21 mouse cellular contexts compared by ENCODE assay signal in genomic region chr13:15474393-15474792, GRCm38 (mm10). TPM values are rescaled to one million over a fixed set of nuclear protein-coding genes. Genes with fewer than 3 reads are reported as not detected.
DNase-seq lines count a peak whose midpoint lies in the region; ATAC-seq and TF ChIP-seq lines count a peak whose summit lies in the region.
"Had no signal": no experiment of that assay in that cellular context is flagged by ENCODE, and none has a peak within 500 bp of the region (broad histone marks: within the 10 kb centered on the region; RNA-seq: fewer than 3 reads in every experiment).

No protein-coding gene starts in this region.

- peak; percentile 68 for ATAC-seq in forebrain, embryonic 12.5 days (ENCODE audit: low FRiP score)
- no peak for ATAC-seq in forebrain, postnatal 0 days
- ATAC-seq in forebrain, embryonic 15.5 days (replicated peaks), result 0 out of 2 replicates have a peak, but pooled peaks have one; percentile 39
- ATAC-seq in forebrain, embryonic 11.5 days (replicated peaks; ENCODE audit: low FRiP score), result no peak; the same call in 1 of the 2 replicates
- peak; percentile 34; the same call in 1 of the 2 replicates for ATAC-seq in midbrain, embryonic 14.5 days (ENCODE audit: low FRiP score, low TSS enrichment)
- ATAC-seq in midbrain, embryonic 11.5 days (ENCODE audit: low FRiP score), result no peak
- ATAC-seq: activated CD4-positive, CD25-positive, alpha-beta regulatory T cell, adult 4 months; intestine, embryonic 15.5 days had no signal

- no peak for TF ChIP-seq CTCF in forebrain, postnatal 0 days (IDR thresholded peaks at IDR 0.05; ENCODE audit: low read depth)

- H3K9ac ChIP-seq in forebrain, embryonic 12.5 days, result no peak overlapping the region
- no peak overlapping the region for H3K9ac ChIP-seq in forebrain, postnatal 0 days
- no peak overlapping the region for H3K9ac ChIP-seq in forebrain, embryonic 15.5 days (replicated peaks)
- no peak overlapping the region for H3K9ac ChIP-seq in forebrain, embryonic 11.5 days (ENCODE audit: low read length)
- no peak overlapping the region for H3K9ac ChIP-seq in midbrain, embryonic 14.5 days (replicated peaks; ENCODE audit: low read length)
- no peak overlapping the region for H3K9ac ChIP-seq in midbrain, embryonic 11.5 days (ENCODE audit: low read length)
- H3K9ac ChIP-seq: heart, embryonic 13.5 days; hindbrain, embryonic 12.5 days; hindbrain, embryonic 15.5 days; intestine, embryonic 15.5 days had no signal

- no peak overlapping the region for H3K4me3 ChIP-seq in forebrain, embryonic 12.5 days (replicated peaks)
- no peak overlapping the region for H3K4me3 ChIP-seq in forebrain, postnatal 0 days (ENCODE audit: low read depth, low read length)
- no peak overlapping the region for H3K4me3 ChIP-seq in forebrain, embryonic 15.5 days
- no peak overlapping the region for H3K4me3 ChIP-seq in forebrain, embryonic 11.5 days (ENCODE audit: low read depth, low read length)
- H3K4me3 ChIP-seq in midbrain, embryonic 14.5 days (replicated peaks; ENCODE audit: low read depth, low read length), result no peak overlapping the region
- H3K4me3 ChIP-seq in midbrain, embryonic 11.5 days (ENCODE audit: low read depth, low read length), result no peak overlapping the region
- H3K4me3 ChIP-seq: heart, adult 2 months; heart, embryonic 10.5 days; heart, embryonic 13.5 days; hindbrain, embryonic 12.5 days; hindbrain, embryonic 15.5 days; intestine, embryonic 15.5 days had no signal

- no peaks in the 10 kb centered on the region for H3K9me3 ChIP-seq in forebrain, embryonic 12.5 days
- H3K9me3 ChIP-seq in forebrain, postnatal 0 days (ENCODE audit: low read length), result no peaks in the 10 kb centered on the region
- H3K9me3 ChIP-seq in forebrain, embryonic 15.5 days, result no peaks in the 10 kb centered on the region
- H3K9me3 ChIP-seq in forebrain, embryonic 11.5 days (ENCODE audit: control insufficient read depth, low read length), result no peaks in the 10 kb centered on the region
- H3K9me3 ChIP-seq in midbrain, embryonic 14.5 days (ENCODE audit: control insufficient read depth, low read length), result no peaks in the 10 kb centered on the region
- H3K9me3 ChIP-seq in midbrain, embryonic 11.5 days (ENCODE audit: control insufficient read depth, low read length), result no peaks in the 10 kb centered on the region
- H3K9me3 ChIP-seq: heart, embryonic 10.5 days; heart, embryonic 13.5 days; hindbrain, embryonic 12.5 days; hindbrain, embryonic 15.5 days; intestine, embryonic 15.5 days had no signal

- H3K27ac ChIP-seq in forebrain, embryonic 12.5 days, result no peak overlapping the region
- H3K27ac ChIP-seq in forebrain, postnatal 0 days (ENCODE audit: low read depth, low read length), result no peak overlapping the region
- no peak overlapping the region for H3K27ac ChIP-seq in forebrain, embryonic 15.5 days (replicated peaks)
- no peak overlapping the region for H3K27ac ChIP-seq in forebrain, embryonic 11.5 days (ENCODE audit: low read depth, low read length)
- H3K27ac ChIP-seq in midbrain, embryonic 14.5 days (replicated peaks; ENCODE audit: low read depth, low read length), result no peak overlapping the region
- H3K27ac ChIP-seq in midbrain, embryonic 11.5 days (ENCODE audit: low read depth, low read length), result no peak overlapping the region
- H3K27ac ChIP-seq: heart, adult 2 months; heart, embryonic 10.5 days; heart, embryonic 13.5 days; hindbrain, embryonic 12.5 days; hindbrain, embryonic 15.5 days; intestine, embryonic 15.5 days had no signal

- no peaks in the 10 kb centered on the region for H3K27me3 ChIP-seq in forebrain, embryonic 12.5 days
- no peaks in the 10 kb centered on the region for H3K27me3 ChIP-seq in forebrain, postnatal 0 days (ENCODE audit: insufficient read depth, low read length)
- no peaks in the 10 kb centered on the region for H3K27me3 ChIP-seq in forebrain, embryonic 15.5 days
- no peaks in the 10 kb centered on the region for H3K27me3 ChIP-seq in forebrain, embryonic 11.5 days (ENCODE audit: control insufficient read depth, insufficient read depth, low read length)
- H3K27me3 ChIP-seq in midbrain, embryonic 14.5 days (ENCODE audit: control insufficient read depth, insufficient read depth, low read length), result no peaks in the 10 kb centered on the region
- no peaks in the 10 kb centered on the region for H3K27me3 ChIP-seq in midbrain, embryonic 11.5 days (ENCODE audit: control insufficient read depth, insufficient read depth, low read length)
- H3K27me3 ChIP-seq: heart, embryonic 13.5 days; hindbrain, embryonic 12.5 days; hindbrain, embryonic 15.5 days; intestine, embryonic 15.5 days had no signal

- H3K36me3 ChIP-seq in forebrain, embryonic 12.5 days (replicated peaks), result peaks cover 3% of the 10 kb centered on the region; the same call in 1 of the 2 replicates
- H3K36me3 ChIP-seq in forebrain, postnatal 0 days (ENCODE audit: insufficient read depth), result no peaks in the 10 kb centered on the region
- no peaks in the 10 kb centered on the region for H3K36me3 ChIP-seq in forebrain, embryonic 15.5 days
- no peaks in the 10 kb centered on the region; the same call in 1 of the 2 replicates for H3K36me3 ChIP-seq in forebrain, embryonic 11.5 days (ENCODE audit: control insufficient read depth, insufficient read depth, low read length)
- no peaks in the 10 kb centered on the region for H3K36me3 ChIP-seq in midbrain, embryonic 14.5 days (ENCODE audit: control insufficient read depth, insufficient read depth, low read length)
- no peaks in the 10 kb centered on the region; the same call in 1 of the 2 replicates for H3K36me3 ChIP-seq in midbrain, embryonic 11.5 days (ENCODE audit: control insufficient read depth, insufficient read depth, low read length)
- H3K36me3 ChIP-seq: hindbrain, embryonic 12.5 days; hindbrain, embryonic 15.5 days had no signal

- H3K4me2 ChIP-seq in forebrain, embryonic 12.5 days, result no peak overlapping the region
- H3K4me2 ChIP-seq in forebrain, postnatal 0 days (ENCODE audit: low read depth), result no peak overlapping the region
- no peak overlapping the region for H3K4me2 ChIP-seq in forebrain, embryonic 15.5 days (replicated peaks)
- H3K4me2 ChIP-seq in forebrain, embryonic 11.5 days (ENCODE audit: low read depth, low read length, severe bottlenecking), result no peak overlapping the region
- H3K4me2 ChIP-seq in midbrain, embryonic 14.5 days (ENCODE audit: low read length), result no peak overlapping the region
- no peak overlapping the region for H3K4me2 ChIP-seq in midbrain, embryonic 11.5 days
- H3K4me2 ChIP-seq: heart, embryonic 13.5 days; hindbrain, embryonic 12.5 days; hindbrain, embryonic 15.5 days; intestine, embryonic 15.5 days had no signal

- H3K4me1 ChIP-seq in forebrain, embryonic 12.5 days, result peaks cover 51% of the 10 kb centered on the region
- H3K4me1 ChIP-seq in forebrain, postnatal 0 days (ENCODE audit: insufficient read depth), result no peaks in the 10 kb centered on the region
- H3K4me1 ChIP-seq in forebrain, embryonic 15.5 days, result peaks cover 33% of the 10 kb centered on the region
- peaks cover 8% of the 10 kb centered on the region; the same call in 1 of the 2 replicates for H3K4me1 ChIP-seq in forebrain, embryonic 11.5 days (replicated peaks; ENCODE audit: control insufficient read depth, insufficient read depth, low read length)
- peaks cover 22% of the 10 kb centered on the region for H3K4me1 ChIP-seq in midbrain, embryonic 14.5 days (ENCODE audit: control insufficient read depth, insufficient read depth, low read length)
- peaks cover 17% of the 10 kb centered on the region for H3K4me1 ChIP-seq in midbrain, embryonic 11.5 days (ENCODE audit: control insufficient read depth, insufficient read depth, low read length)
- H3K4me1 ChIP-seq: heart, embryonic 10.5 days; intestine, embryonic 15.5 days had no signal

- no peak for DNase-seq in forebrain, postnatal 0 days
- no peak for DNase-seq in forebrain, embryonic 11.5 days (ENCODE audit: low spot score)
- no peak for DNase-seq in midbrain, embryonic 14.5 days
- DNase-seq in midbrain, embryonic 11.5 days (ENCODE audit: low spot score, missing footprints), result no peak
- DNase-seq: adrenal gland, adult 8-10 months; adrenal gland, postnatal 25 days; cerebellum, adult 18-20 months; cerebellum, adult 9-10 months; cerebellum, postnatal 14 days; gastrocnemius, postnatal 25 days; heart, adult 2 months; heart, postnatal 14 days; kidney, adult 11 months had no signal

- WGBS in forebrain, embryonic 12.5 days, result 67% methylated on average over 2 of the region's 2 CpGs
- 34% methylated on average over 2 of the region's 2 CpGs for WGBS in forebrain, postnatal 0 days
- WGBS in forebrain, embryonic 15.5 days, result 37% methylated on average over 2 of the region's 2 CpGs
- WGBS in forebrain, embryonic 11.5 days, result 76% methylated on average over 2 of the region's 2 CpGs
- WGBS in midbrain, embryonic 14.5 days, result 63% methylated on average over 2 of the region's 2 CpGs
- 85% methylated on average over 2 of the region's 2 CpGs for WGBS in midbrain, embryonic 11.5 days

RNA-seq across cellular contexts. Expression of gene Gli3, which starts 11.4 kb away (rescaled TPM):
- polyA plus RNA-seq in forebrain, embryonic 12.5 days (2016; fragmentation: Nextera tagmentation; extraction: Ambion mirVana), result 47.2 and 48.2 TPM in 2 replicates
- total RNA-seq in forebrain, postnatal 0 days (2014; rRNA removed), result 4.2 and 6.4 TPM in 2 replicates
- polyA plus RNA-seq in forebrain, postnatal 0 days (2015; fragmentation: Nextera tagmentation; extraction: Ambion mirVana), result 2.0 and 3.4 TPM in 2 replicates
- 13.5 and 15.9 TPM in 2 replicates for polyA plus RNA-seq in forebrain, embryonic 15.5 days (2015; fragmentation: Nextera tagmentation; extraction: Ambion mirVana)
- polyA plus RNA-seq in forebrain, embryonic 11.5 days (2014; fragmentation: Nextera tagmentation; extraction: Ambion mirVana), result 67.0 and 68.0 TPM in 2 replicates
- 8.5 and 14.1 TPM in 2 replicates for polyA plus RNA-seq in midbrain, embryonic 14.5 days (2014; fragmentation: Nextera tagmentation; extraction: Ambion mirVana)
- 36.4 and 41.5 TPM in 2 replicates for polyA plus RNA-seq in midbrain, embryonic 11.5 days (2014; fragmentation: Nextera tagmentation; extraction: Ambion mirVana)
- polyA plus RNA-seq: activated CD4-positive, CD25-positive, alpha-beta regulatory T cell, adult 4 months had no signal

Comparison
In these comparisons a context has a peak if more than half of its experiments do, and no peak if none do; other contexts are left out.
1. ATAC-seq: peak in forebrain, embryonic 12.5 days (single experiment), forebrain, embryonic 15.5 days (single experiment) and midbrain, embryonic 14.5 days (single experiment); none in forebrain, postnatal 0 days (single experiment), forebrain, embryonic 11.5 days (single experiment) and midbrain, embryonic 11.5 days (single experiment).